Mouse (Mus musculus): Measurements from ENCODE around the gene Rtn3. TPM values are rescaled to one million over a fixed set of nuclear protein-coding genes. Genes with fewer than 3 reads are reported as not detected.
A peak's percentile ranks its signal among the peaks of the same experiment; 100 is the strongest.

Gene Rtn3
- polyA plus RNA-seq (2015; fragmentation: Nextera tagmentation; extraction: Ambion mirVana) = 643 and 672 TPM in 2 replicates

GRCm38 (mm10) chr19:7482599-7483511 lies at the start of gene Rtn3:
Gene Rtn3, minus strand, starts transcription at chr19:7483281.
- Histone ChIP-seq H3K9me3 (no peaks in the 10 kb centered on the region), H3K4me3 (peak within 1 kb of the TSS; percentile 100), H3K4me2 (peak within 1 kb of the TSS; percentile 79), H3K4me1 (replicated peaks) (peaks cover 40% of the 10 kb centered on the region), H3K27me3 (no peaks in the 10 kb centered on the region), H3K9ac (peak within 1 kb of the TSS; percentile 100), H3K27ac (replicated peaks) (peak within 1 kb of the TSS; percentile 100), H3K36me3 (no peaks in the 10 kb centered on the region)
- WGBS = under 1% methylated on average over 80 of the region's 80 CpGs
- ATAC-seq (ENCODE audit: low FRiP score, low read depth) = peak; percentile 95

- H3K27me3 ChIP-seq = no peaks in the 10 kb centered on the region
- no peak overlapping the region for H3K4me3 ChIP-seq
- WGBS = 90% methylated on average over 5 of the region's 5 CpGs
- ATAC-seq (ENCODE audit: low FRiP score, low read depth) = no peak
- no peak overlapping the region for H3K27ac ChIP-seq (replicated peaks)
- H3K4me2 ChIP-seq = no peak overlapping the region
- no peak overlapping the region for H3K9ac ChIP-seq
- H3K4me1 ChIP-seq (replicated peaks) = no peaks in the 10 kb centered on the region
- H3K36me3 ChIP-seq = peaks cover 27% of the 10 kb centered on the region
- H3K9me3 ChIP-seq = no peaks in the 10 kb centered on the region
These were observed 48.8 kb upstream of the Rtn3 start for GRCm38 (mm10) chr19:7531906-7532305.

DNA sequence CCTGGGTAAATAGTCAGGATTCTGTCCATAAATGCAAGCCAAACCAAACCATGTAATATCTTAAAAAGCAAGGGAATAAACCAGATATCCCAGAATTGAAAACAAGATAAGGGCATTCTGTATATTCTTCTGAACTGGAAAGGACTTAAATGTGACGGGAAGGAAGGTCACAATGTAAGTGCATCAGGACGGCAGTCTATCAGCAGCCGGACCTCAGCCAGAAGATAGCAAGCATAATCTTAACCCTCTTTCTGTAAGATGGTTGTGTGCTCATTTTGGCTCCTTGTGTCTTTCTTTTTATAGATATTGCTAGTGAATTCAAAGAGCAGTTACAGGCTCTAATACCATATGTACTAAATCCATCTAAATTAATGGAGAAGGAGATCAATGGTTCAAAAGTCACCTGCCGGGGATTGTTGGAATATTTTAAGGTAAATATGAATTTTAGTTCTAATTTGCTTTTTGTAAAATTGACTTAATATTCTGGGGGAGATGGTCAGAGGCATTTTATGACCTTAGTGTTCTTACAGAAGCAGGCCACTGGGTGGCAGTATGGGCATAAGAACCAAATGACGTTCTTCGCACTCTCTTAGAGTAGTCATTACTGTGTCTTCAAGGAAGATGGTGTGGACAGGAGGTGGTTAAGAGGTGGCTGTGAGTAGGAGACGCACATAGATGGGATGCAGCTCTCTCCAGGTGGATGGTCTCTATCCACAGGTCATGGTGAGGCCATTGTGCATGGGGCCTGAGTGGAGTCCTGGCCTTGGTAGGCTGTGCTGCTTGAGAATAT lies 45.8 kb upstream of the Rtn3 start:
- H3K4me2 ChIP-seq = no peak overlapping the region
- ATAC-seq (ENCODE audit: low FRiP score, low read depth) = peak; percentile 82
- no peaks in the 10 kb centered on the region for H3K9me3 ChIP-seq
- H3K4me1 ChIP-seq (replicated peaks) = no peaks in the 10 kb centered on the region
- no peak overlapping the region for H3K9ac ChIP-seq
- H3K27ac ChIP-seq (replicated peaks) = no peak overlapping the region
- H3K27me3 ChIP-seq = no peaks in the 10 kb centered on the region
- peaks cover 34% of the 10 kb centered on the region for H3K36me3 ChIP-seq
- no peak overlapping the region for H3K4me3 ChIP-seq
- 54% methylated on average over 7 of the region's 7 CpGs for WGBS

GRCm38 (mm10) chr19:7524879-7525278 lies 41.8 kb upstream of the Rtn3 start:
- no peaks in the 10 kb centered on the region for H3K4me1 ChIP-seq (replicated peaks)
- no peak overlapping the region for H3K9ac ChIP-seq
- 83% methylated on average over 3 of the region's 3 CpGs for WGBS
- peaks cover 35% of the 10 kb centered on the region for H3K36me3 ChIP-seq
- no peak for ATAC-seq (ENCODE audit: low FRiP score, low read depth)
- no peak overlapping the region for H3K4me3 ChIP-seq
- no peaks in the 10 kb centered on the region for H3K9me3 ChIP-seq
- no peaks in the 10 kb centered on the region for H3K27me3 ChIP-seq
- H3K4me2 ChIP-seq = no peak overlapping the region
- no peak overlapping the region for H3K27ac ChIP-seq (replicated peaks)

DNA sequence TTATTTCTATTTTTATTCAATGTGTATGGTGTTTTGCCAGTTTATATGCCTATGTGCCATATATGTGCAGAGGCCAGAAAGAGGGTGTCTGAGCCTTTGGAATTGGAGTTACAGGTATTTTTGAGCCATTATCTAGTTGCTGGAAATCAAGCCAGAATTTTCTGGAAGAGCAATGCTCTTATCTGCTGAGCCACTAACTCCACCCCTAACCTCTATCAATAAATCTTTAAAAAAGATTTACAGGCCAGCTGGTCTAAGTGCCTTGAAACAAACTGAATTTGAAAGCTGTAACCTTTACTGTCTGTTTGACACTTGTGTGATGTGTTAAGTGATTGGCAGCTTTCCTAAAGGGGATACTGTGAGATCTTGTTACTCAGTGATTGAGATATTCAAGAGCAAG lies 40.7 kb upstream of the Rtn3 start:
- Histone ChIP-seq H3K27me3 (no peaks in the 10 kb centered on the region), H3K4me1 (replicated peaks) (no peaks in the 10 kb centered on the region), H3K9me3 (no peaks in the 10 kb centered on the region), H3K4me3 (no peak overlapping the region), H3K9ac (no peak overlapping the region), H3K36me3 (peaks cover 32% of the 10 kb centered on the region), H3K4me2 (no peak overlapping the region), H3K27ac (replicated peaks) (no peak overlapping the region)
- ATAC-seq (ENCODE audit: low FRiP score, low read depth) = no peak

- Histone ChIP-seq H3K4me3 (no peak overlapping the region), H3K36me3 (peaks cover 36% of the 10 kb centered on the region), H3K4me1 (replicated peaks) (no peaks in the 10 kb centered on the region), H3K9ac (no peak overlapping the region), H3K9me3 (no peaks in the 10 kb centered on the region), H3K27me3 (no peaks in the 10 kb centered on the region), H3K27ac (replicated peaks) (no peak overlapping the region), H3K4me2 (no peak overlapping the region)
- ATAC-seq (ENCODE audit: low FRiP score, low read depth) = no peak
- 95% methylated on average over 1 of the region's 1 CpGs for WGBS
These were observed 40.2 kb upstream of the Rtn3 start for GRCm38 (mm10) chr19:7523292-7523691.

DNA sequence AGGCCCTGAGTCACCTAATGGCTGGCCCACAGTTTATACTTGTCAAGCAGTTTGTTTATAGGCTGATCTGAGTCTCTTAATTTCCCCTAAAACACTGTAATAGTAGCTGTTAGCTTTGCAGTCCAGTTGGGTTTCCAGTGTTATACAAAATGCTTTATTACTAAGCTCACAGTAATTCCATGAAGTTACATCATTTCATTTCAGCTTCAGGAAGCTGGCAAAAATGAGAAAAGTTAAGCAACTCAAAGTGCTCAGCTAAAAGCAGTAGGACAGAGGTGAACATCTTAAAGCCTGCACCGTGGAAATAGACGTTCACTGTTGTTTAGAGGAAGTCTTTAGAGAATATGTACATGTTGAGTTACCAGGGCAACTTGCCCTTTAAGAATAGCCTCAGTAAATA lies 39.8 kb upstream of the Rtn3 start:
- Histone ChIP-seq H3K4me1 (replicated peaks) (no peaks in the 10 kb centered on the region), H3K9me3 (no peaks in the 10 kb centered on the region), H3K27ac (replicated peaks) (no peak overlapping the region), H3K36me3 (peaks cover 38% of the 10 kb centered on the region), H3K27me3 (no peaks in the 10 kb centered on the region), H3K4me3 (no peak overlapping the region), H3K9ac (no peak overlapping the region), H3K4me2 (no peak overlapping the region)
- WGBS = 96% methylated on average over 2 of the region's 2 CpGs
- ATAC-seq (ENCODE audit: low FRiP score, low read depth) = no peak

GRCm38 (mm10) chr19:7521619-7522018 lies 38.5 kb upstream of the Rtn3 start:
- Histone ChIP-seq H3K4me1 (replicated peaks) (no peaks in the 10 kb centered on the region), H3K4me2 (no peak overlapping the region), H3K36me3 (peaks cover 40% of the 10 kb centered on the region), H3K27me3 (no peaks in the 10 kb centered on the region), H3K9ac (no peak overlapping the region), H3K4me3 (no peak overlapping the region), H3K9me3 (no peaks in the 10 kb centered on the region), H3K27ac (replicated peaks) (no peak overlapping the region)
- 95% methylated on average over 3 of the region's 3 CpGs for WGBS
- ATAC-seq (ENCODE audit: low FRiP score, low read depth) = no peak

DNA sequence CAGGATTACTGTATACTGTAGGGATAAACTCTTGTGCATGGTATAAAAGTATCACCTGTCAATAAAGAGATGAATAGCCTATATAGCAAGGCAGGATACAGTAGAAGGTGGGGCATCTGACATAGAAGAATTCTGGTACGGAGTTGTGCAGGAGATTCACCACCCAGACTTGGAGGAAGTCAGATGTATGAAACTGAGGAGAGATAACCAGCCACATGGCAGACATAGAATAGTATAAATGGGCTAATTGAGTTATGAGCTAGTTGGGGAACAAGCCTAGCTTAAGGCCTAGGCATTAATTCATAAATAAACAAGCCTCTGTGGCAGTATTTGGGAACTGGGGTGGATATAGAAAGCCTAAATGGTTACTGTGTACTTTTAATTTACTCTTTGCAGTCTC lies 33.4 kb upstream of the Rtn3 start:
- no peak for ATAC-seq (ENCODE audit: low FRiP score, low read depth)
- Histone ChIP-seq H3K4me2 (no peak overlapping the region), H3K9ac (no peak overlapping the region), H3K27me3 (no peaks in the 10 kb centered on the region), H3K9me3 (no peaks in the 10 kb centered on the region), H3K4me3 (no peak overlapping the region), H3K4me1 (replicated peaks) (no peaks in the 10 kb centered on the region), H3K36me3 (peaks cover 14% of the 10 kb centered on the region; the same call in 1 of the 2 replicates), H3K27ac (replicated peaks) (no peak overlapping the region)
- 98% methylated on average over 1 of the region's 1 CpGs for WGBS

DNA sequence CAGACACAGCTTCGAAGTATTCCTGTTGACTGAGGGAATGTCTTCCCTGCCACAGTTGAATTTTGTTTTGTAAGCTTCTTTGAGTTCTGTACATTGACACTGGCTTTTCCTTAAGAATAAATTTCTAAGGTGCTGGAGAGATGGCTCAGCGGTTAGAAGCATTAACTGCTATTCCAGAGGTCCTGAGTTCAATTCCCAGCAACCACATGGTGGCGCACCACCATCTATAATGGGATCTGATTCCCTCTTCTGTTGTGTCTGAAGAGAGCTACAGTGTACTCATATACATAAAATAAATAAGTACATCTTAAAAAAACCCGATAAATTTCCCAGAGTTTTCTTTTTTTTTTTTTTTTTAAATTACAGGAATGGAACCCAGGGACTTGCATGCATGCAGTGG lies 24.9 kb upstream of the Rtn3 start:
- Histone ChIP-seq H3K9ac (no peak overlapping the region), H3K27me3 (no peaks in the 10 kb centered on the region), H3K27ac (replicated peaks) (no peak overlapping the region), H3K4me2 (no peak overlapping the region), H3K9me3 (no peaks in the 10 kb centered on the region), H3K4me1 (replicated peaks) (no peaks in the 10 kb centered on the region), H3K4me3 (no peak overlapping the region), H3K36me3 (peaks cover 6% of the 10 kb centered on the region)
- WGBS = 77% methylated on average over 4 of the region's 4 CpGs
- no peak for ATAC-seq (ENCODE audit: low FRiP score, low read depth)

- Histone ChIP-seq H3K4me1 (replicated peaks) (no peaks in the 10 kb centered on the region), H3K27me3 (no peaks in the 10 kb centered on the region), H3K36me3 (peaks cover 6% of the 10 kb centered on the region), H3K4me3 (no peak overlapping the region), H3K9ac (no peak overlapping the region), H3K9me3 (no peaks in the 10 kb centered on the region), H3K27ac (replicated peaks) (no peak overlapping the region), H3K4me2 (no peak overlapping the region)
- WGBS = 88% methylated on average over 1 of the region's 1 CpGs
- ATAC-seq (ENCODE audit: low FRiP score, low read depth) = no peak
These were observed 23.2 kb upstream of the Rtn3 start for GRCm38 (mm10) chr19:7506321-7506720.

- no peaks in the 10 kb centered on the region for H3K27me3 ChIP-seq
- H3K27ac ChIP-seq (replicated peaks) = no peak overlapping the region
- H3K4me3 ChIP-seq = no peak overlapping the region
- H3K4me2 ChIP-seq = no peak overlapping the region
- no peaks in the 10 kb centered on the region for H3K9me3 ChIP-seq
- 84% methylated on average over 2 of the region's 2 CpGs for WGBS
- H3K4me1 ChIP-seq (replicated peaks) = no peaks in the 10 kb centered on the region
- H3K36me3 ChIP-seq = no peaks in the 10 kb centered on the region
- no peak for ATAC-seq (ENCODE audit: low FRiP score, low read depth)
- H3K9ac ChIP-seq = no peak overlapping the region
These were observed 19.4 kb upstream of the Rtn3 start for GRCm38 (mm10) chr19:7502432-7502831.
